Mouse (Mus musculus) cerebellum, adult 11 months (tissue): Measurements from ENCODE around the gene Syna.

Experiments
- DNase-seq: peaks from one replicate; pipeline ENCODE4 v3.0.0; 2022

Syna gene

GRCm38 (mm10) chr5:134560071-134560449, at the start of gene Syna:
TSS of gene Syna (minus strand) at chr5:134560171.
- DNase-seq: no peak

GRCm38 (mm10) chr5:134607121-134607520, 47.1 kb upstream of the Syna start:
- no peak for DNase-seq

GRCm38 (mm10) chr5:134606314-134606713, 46.3 kb upstream of the Syna start:
- DNase-seq: no peak

- DNase-seq: no peak
Measured at GRCm38 (mm10) chr5:134604376-134604775, 44.4 kb upstream of the Syna start.

GRCm38 (mm10) chr5:134597711-134598110, 37.7 kb upstream of the Syna start:
- DNase-seq: no peak

GRCm38 (mm10) chr5:134593093-134593492, 33.1 kb upstream of the Syna start:
- DNase-seq: no peak

GRCm38 (mm10) chr5:134592026-134592581, 32.1 kb upstream of the Syna start:
- DNase-seq: no peak

GRCm38 (mm10) chr5:134589900-134590299, 29.9 kb upstream of the Syna start:
- DNase-seq: no peak

GRCm38 (mm10) chr5:134584798-134585197, 24.8 kb upstream of the Syna start:
- DNase-seq: no peak

- no peak for DNase-seq
Measured at GRCm38 (mm10) chr5:134583884-134584213, 23.9 kb upstream of the Syna start.

GRCm38 (mm10) chr5:134583006-134583883, 23.3 kb upstream of the Syna start:
- no peak for DNase-seq

GRCm38 (mm10) chr5:134582221-134582907, 22.4 kb upstream of the Syna start:
- DNase-seq: peak; percentile 98

- no peak for DNase-seq
Measured at GRCm38 (mm10) chr5:134581146-134581545, 21.2 kb upstream of the Syna start, which contains the start of gene Rfc2. TSS of gene Rfc2 (plus strand) at chr5:134581366.

GRCm38 (mm10) chr5:134579135-134579534, 19.2 kb upstream of the Syna start:
- no peak for DNase-seq

- no peak for DNase-seq
Measured at GRCm38 (mm10) chr5:134577534-134577933, 17.6 kb upstream of the Syna start.

GRCm38 (mm10) chr5:134576517-134577220, 16.7 kb upstream of the Syna start:
- no peak for DNase-seq

GRCm38 (mm10) chr5:134575833-134576232, 15.9 kb upstream of the Syna start:
- no peak for DNase-seq

GRCm38 (mm10) chr5:134572508-134573214, 12.7 kb upstream of the Syna start:
- DNase-seq: no peak

GRCm38 (mm10) chr5:134571730-134572507, 11.9 kb upstream of the Syna start:
- no peak for DNase-seq

GRCm38 (mm10) chr5:134568964-134569491, 9.1 kb upstream of the Syna start:
- no peak for DNase-seq

GRCm38 (mm10) chr5:134568030-134568429, 8.1 kb upstream of the Syna start:
- no peak for DNase-seq

- DNase-seq: no peak
Measured at GRCm38 (mm10) chr5:134567445-134567844, 7.5 kb upstream of the Syna start.
